Mouse (Mus musculus) liver, postnatal 0 days (tissue): ENCODE results near the gene Zfp366. TPM values are rescaled to one million over a fixed set of nuclear protein-coding genes. Genes with fewer than 3 reads are reported as not detected.

Source experiments
- ATAC-seq: fragments of 200-750 bp; cut with Nextera tagmentation; 2 replicates; pipeline ENCODE4 v1.8.0; 2017; ENCODE audit warnings: mild to moderate bottlenecking, moderate library complexity
- DNase-seq: peaks from one replicate; pipeline ENCODE4 v3.0.0-alpha.2; 2016
- H3K27ac ChIP-seq: fragments of 300-500 bp; sonication (generic); 2 replicates; pipeline ENCODE4 v1.5.1; 2014; ENCODE audit warnings: antibody characterized with exemption, moderate library complexity, mild to moderate bottlenecking, low read depth
- H3K27me3 ChIP-seq: fragments of 300-500 bp; sonication (generic); 2 replicates; pipeline ENCODE4 v1.6.1; 2014; ENCODE audit warnings: low read length, control low read depth, mixed read lengths; ENCODE audit not compliant: insufficient read depth
- H3K36me3 ChIP-seq: fragments of 300-500 bp; sonication (generic); replicated peaks from 2 replicates; pipeline ENCODE4 v1.6.1; 2014; ENCODE audit warnings: mild to moderate bottlenecking, control low read depth, low read length, moderate library complexity, mixed read lengths; ENCODE audit not compliant: insufficient read depth
- H3K4me1 ChIP-seq: fragments of 300-500 bp; sonication (generic); 2 replicates; pipeline ENCODE4 v1.6.1; 2014; ENCODE audit warnings: antibody characterized with exemption, mild to moderate bottlenecking, control low read depth; ENCODE audit not compliant: insufficient read depth
- H3K4me2 ChIP-seq: fragments of 300-500 bp; sonication (generic); 2 replicates; pipeline ENCODE4 v1.6.1; 2014; ENCODE audit warnings: low read depth, mild to moderate bottlenecking, low read length, moderate library complexity, mixed read lengths
- H3K4me3 ChIP-seq: fragments of 300-500 bp; sonication (generic); 2 replicates; pipeline ENCODE4 v1.5.1; 2014; ENCODE audit warnings: low read depth, low read length
- H3K9ac ChIP-seq: fragments of 300-500 bp; sonication (generic); replicated peaks from 2 replicates; pipeline ENCODE4 v1.6.1; 2014; ENCODE audit warnings: mild to moderate bottlenecking, moderate library complexity
- H3K9me3 ChIP-seq: fragments of 300-500 bp; sonication (generic); 2 replicates; pipeline ENCODE4 v1.6.1; 2016; ENCODE audit warnings: mild to moderate bottlenecking, control low read depth, low read length, mixed read lengths
- CTCF ChIP-seq: sonication (generic); IDR thresholded peaks from 2 replicates; pipeline ENCODE4 v1.5.1; 2016; ENCODE audit warnings: antibody characterized with exemption, low read depth
- EP300 ChIP-seq: IDR thresholded peaks from 2 replicates; pipeline ENCODE4 v1.6.1; 2016; ENCODE audit warnings: antibody characterized with exemption, low read depth, mild to moderate bottlenecking
- WGBS: fragments of 180-500 bp; shearing (Covaris S2); extraction: QIAGEN DNeasy Blood & Tissue Kit; methylation state at CpG from one replicate; pipeline ENCODE4 v1.1.7; 2014; ENCODE audit not compliant: insufficient replicate concordance; 5-methylcytosine and 5-hydroxymethylcytosine counted together
- polyA plus RNA-seq: library from polyadenylated mRNA; unstranded; fragments of >200 nt; fragmentation: Nextera tagmentation; extraction: Ambion mirVana; gene quantifications from 2 replicates; pipeline ENCODE4 v1.2.1, GENCODE M21; 2015

Gene Zfp366
- polyA plus RNA-seq, 1 experiment from 2014 or later: 0.39 TPM

GRCm38 (mm10) chr13:99235428-99236210 is 51.0 kb downstream of the Zfp366 start:
- Histone ChIP-seq H3K27ac (no peak overlapping the region), H3K27me3 (no peaks in the 10 kb centered on the region), H3K9me3 (no peaks in the 10 kb centered on the region), H3K4me3 (no peak overlapping the region), H3K9ac (no peak overlapping the region; the same call in 1 of the 2 replicates), H3K4me1 (no peaks in the 10 kb centered on the region), H3K4me2 (no peak overlapping the region), H3K36me3 (no peaks in the 10 kb centered on the region)
- 60% methylated on average over 20 of the region's 20 CpGs for WGBS
- ATAC-seq (no peak), DNase-seq (no peak)
- TF ChIP-seq CTCF: no peak
- no peak for TF ChIP-seq EP300

- no peak overlapping the region for H3K4me2 ChIP-seq
- no peaks in the 10 kb centered on the region for H3K36me3 ChIP-seq
- no peaks in the 10 kb centered on the region for H3K4me1 ChIP-seq
- no peak for TF ChIP-seq CTCF
- TF ChIP-seq EP300: no peak
- 45% methylated on average over 2 of the region's 2 CpGs for WGBS
- no peaks in the 10 kb centered on the region for H3K27me3 ChIP-seq
- no peak overlapping the region for H3K4me3 ChIP-seq
- H3K9me3 ChIP-seq: no peaks in the 10 kb centered on the region
- no peak overlapping the region for H3K27ac ChIP-seq
- no peak for DNase-seq
- no peak for ATAC-seq
- H3K9ac ChIP-seq: no peak overlapping the region
Measured at GRCm38 (mm10) chr13:99236222-99236621, 51.6 kb downstream of the Zfp366 start.

GRCm38 (mm10) chr13:99237122-99237521 is 52.5 kb downstream of the Zfp366 start:
- 77% methylated on average over 5 of the region's 5 CpGs for WGBS
- no peak for ATAC-seq

GRCm38 (mm10) chr13:99237841-99238216 is 53.2 kb downstream of the Zfp366 start:
- no peak overlapping the region for H3K9ac ChIP-seq
- no peaks in the 10 kb centered on the region for H3K9me3 ChIP-seq
- DNase-seq (no peak), ATAC-seq (no peak)
- no peaks in the 10 kb centered on the region for H3K4me1 ChIP-seq
- 45% methylated on average over 1 of the region's 1 CpGs for WGBS
- no peaks in the 10 kb centered on the region for H3K36me3 ChIP-seq
- H3K4me3 ChIP-seq: no peak overlapping the region
- no peaks in the 10 kb centered on the region for H3K27me3 ChIP-seq
- no peak overlapping the region for H3K4me2 ChIP-seq
- peak overlapping the region; percentile 25; the same call in 1 of the 2 replicates for H3K27ac ChIP-seq
- TF ChIP-seq CTCF (no peak), EP300 (no peak)

More at GRCm38 (mm10) chr13:99237122-99237521, 52.5 kb downstream of the Zfp366 start:
- H3K4me1 ChIP-seq: no peaks in the 10 kb centered on the region
- no peaks in the 10 kb centered on the region for H3K9me3 ChIP-seq
- no peak overlapping the region for H3K27ac ChIP-seq
- no peak for DNase-seq
- H3K36me3 ChIP-seq: no peaks in the 10 kb centered on the region
- H3K9ac ChIP-seq: no peak overlapping the region
- H3K27me3 ChIP-seq: no peaks in the 10 kb centered on the region
- H3K4me3 ChIP-seq: no peak overlapping the region
- TF ChIP-seq CTCF: no peak
- no peak for TF ChIP-seq EP300
- H3K4me2 ChIP-seq: no peak overlapping the region

GRCm38 (mm10) chr13:99238217-99239160 is 53.9 kb downstream of the Zfp366 start:
- no peaks in the 10 kb centered on the region for H3K36me3 ChIP-seq
- no peaks in the 10 kb centered on the region for H3K27me3 ChIP-seq
- no peak for TF ChIP-seq CTCF
- TF ChIP-seq EP300: no peak
- H3K4me1 ChIP-seq: no peaks in the 10 kb centered on the region
- no peak for DNase-seq
- no peak overlapping the region for H3K4me2 ChIP-seq
- peak overlapping the region; percentile 25 for H3K27ac ChIP-seq
- no peak overlapping the region for H3K9ac ChIP-seq
- no peaks in the 10 kb centered on the region for H3K9me3 ChIP-seq
- no peak overlapping the region for H3K4me3 ChIP-seq
- WGBS: 48% methylated on average over 10 of the region's 10 CpGs
- peak; percentile 57 for ATAC-seq

GRCm38 (mm10) chr13:99239161-99239530 is 54.5 kb downstream of the Zfp366 start:
- Histone ChIP-seq H3K4me2 (no peak overlapping the region), H3K4me3 (no peak overlapping the region), H3K36me3 (no peaks in the 10 kb centered on the region), H3K9ac (no peak overlapping the region), H3K27ac (peak overlapping the region; percentile 25), H3K4me1 (no peaks in the 10 kb centered on the region), H3K9me3 (no peaks in the 10 kb centered on the region), H3K27me3 (no peaks in the 10 kb centered on the region)
- TF ChIP-seq EP300: no peak
- no peak for TF ChIP-seq CTCF
- no peak for ATAC-seq
- no peak for DNase-seq
- 46% methylated on average over 7 of the region's 7 CpGs for WGBS
